Mouse (Mus musculus) heart, adult 8-10 months (tissue): ENCODE data around the gene 5730596B20Rik. TPM values are rescaled to one million over a fixed set of nuclear protein-coding genes. Genes with fewer than 3 reads are reported as not detected.

Experiments used
- DNase-seq: peaks from one replicate; pipeline ENCODE4 v3.0.0; 2022; ENCODE audit warnings: low spot score
- microRNA-seq: library from miRNA; unstranded; fragments of <30 nt; microRNA quantifications from one replicate; pipeline ENCODE4 v1.2.0, GENCODE M21; 2022
- total RNA-seq, 4 experiments: library from RNA; stranded (reverse); gene quantifications; 2 replicates each; pipeline ENCODE4 v1.2.4; 2022

5730596B20Rik gene
- total RNA-seq, 4 experiments from 2014 or later, result 0.06 TPM; not detected in 3

GRCm38 (mm10) chr6:52224895-52225611 is 47.8 kb downstream of the 5730596B20Rik start:
- no peak for DNase-seq

DNA sequence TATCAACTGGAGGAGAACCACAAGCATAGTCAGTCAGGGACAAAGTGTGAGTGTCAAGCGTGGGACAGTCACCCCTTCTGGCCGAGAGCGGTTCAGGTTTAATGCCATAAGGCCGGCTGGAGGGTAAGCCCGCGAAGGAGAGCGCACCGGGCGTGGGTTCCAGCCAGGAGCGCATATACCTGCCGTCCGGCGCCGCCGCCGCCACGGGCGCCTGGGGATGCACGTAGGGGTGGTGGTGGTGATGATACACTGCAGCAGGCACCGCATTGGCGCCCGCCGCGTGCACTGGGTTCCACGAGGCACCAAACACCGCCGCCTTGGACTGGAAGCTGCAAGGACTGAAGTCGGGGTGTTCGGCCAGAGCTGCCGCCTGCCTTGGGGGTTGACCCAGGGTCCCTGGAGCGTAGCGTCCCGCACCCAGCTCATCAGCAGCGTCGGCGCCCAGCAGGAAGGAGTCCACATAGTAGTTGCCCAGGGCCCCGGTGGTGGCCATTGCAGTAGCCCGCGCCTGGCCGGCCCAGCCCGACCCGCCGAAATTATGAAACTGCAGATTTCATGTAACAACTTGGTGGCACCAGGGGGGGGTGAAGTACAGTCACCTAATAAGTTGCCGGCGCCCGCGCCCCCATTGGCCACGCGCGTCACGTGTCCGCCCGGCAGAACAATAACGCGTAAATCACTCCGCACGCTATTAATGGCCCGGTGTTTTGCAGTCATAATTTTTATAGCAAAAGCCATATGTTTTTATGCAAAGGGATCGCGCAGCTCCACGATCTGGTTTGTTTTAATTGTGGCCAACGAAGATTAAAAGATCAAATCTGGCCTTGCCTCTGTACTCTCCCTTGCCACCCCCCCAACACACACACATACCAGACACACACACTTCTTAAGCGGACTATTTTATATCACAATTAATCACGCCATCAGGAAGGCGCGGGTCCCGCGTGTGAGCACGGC is 48.6 kb downstream of the 5730596B20Rik start:
- DNase-seq, result no peak

DNA sequence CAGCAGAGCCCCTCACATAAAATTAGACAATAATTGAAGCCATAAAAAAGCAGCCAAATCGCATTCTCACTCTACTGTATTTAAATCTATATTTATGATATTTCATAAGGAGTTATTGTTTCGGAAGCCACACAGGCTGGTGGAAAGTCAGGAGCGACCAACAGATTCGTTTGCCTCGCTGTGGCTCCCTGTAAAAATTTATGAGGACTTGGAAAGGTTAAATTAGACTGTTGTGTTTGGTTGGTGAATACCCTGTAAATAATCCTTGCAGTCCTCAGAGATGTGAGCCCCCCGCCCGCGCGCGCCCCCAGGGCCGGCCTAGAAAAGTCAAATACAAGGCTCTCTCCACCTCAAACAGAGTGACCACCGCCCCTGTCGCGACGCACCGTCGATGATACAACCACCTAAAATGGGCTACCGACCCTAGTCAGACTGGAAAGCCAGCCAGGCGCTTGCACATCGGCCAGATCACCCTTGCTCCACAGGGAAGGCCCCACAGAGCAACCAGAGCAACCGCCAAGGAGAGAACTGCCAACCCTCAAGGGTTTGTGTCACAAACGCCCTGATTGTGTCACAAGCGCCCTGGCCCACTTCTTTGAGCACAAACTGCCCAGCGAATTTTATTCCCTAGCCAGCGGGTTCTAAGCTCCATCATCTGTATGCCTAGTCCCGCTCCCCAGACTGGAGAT is 49.4 kb downstream of the 5730596B20Rik start:
- DNase-seq, result no peak

DNA sequence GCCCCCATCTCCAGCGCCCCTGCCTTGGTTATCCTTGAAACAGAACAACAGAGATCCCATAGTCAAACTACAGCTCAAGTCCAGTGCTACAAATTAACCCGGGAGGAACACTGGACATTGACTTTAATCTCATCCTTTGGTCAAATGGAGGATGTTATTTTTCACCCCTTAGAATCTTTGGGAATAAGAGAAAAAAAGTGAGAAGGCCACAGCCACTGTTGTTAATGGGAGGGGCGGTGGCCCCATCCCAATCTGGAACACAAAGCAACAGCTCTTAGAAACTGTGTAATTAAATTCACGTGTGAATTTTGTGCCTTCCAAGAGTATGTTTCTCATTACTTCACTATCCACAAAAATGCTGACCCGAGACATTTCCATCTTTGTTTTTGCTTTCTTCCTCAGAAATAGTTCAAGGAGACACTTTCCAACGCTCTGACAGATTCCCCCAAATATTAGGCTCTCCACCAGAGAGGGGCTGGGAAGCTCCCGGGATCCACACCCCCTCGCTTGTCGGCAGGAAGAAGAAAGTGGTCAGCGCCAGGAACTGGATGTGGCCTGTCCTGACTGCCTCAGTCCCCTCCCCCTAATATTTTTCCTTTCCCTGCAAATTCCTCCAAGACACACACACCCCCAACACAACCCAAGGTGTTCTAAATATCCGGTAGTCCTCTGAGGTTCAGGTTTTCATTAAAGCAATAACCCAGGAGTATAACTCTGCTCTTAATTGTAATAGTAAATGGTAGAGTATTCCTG is 50.3 kb downstream of the 5730596B20Rik start:
- DNase-seq, result no peak

DNA sequence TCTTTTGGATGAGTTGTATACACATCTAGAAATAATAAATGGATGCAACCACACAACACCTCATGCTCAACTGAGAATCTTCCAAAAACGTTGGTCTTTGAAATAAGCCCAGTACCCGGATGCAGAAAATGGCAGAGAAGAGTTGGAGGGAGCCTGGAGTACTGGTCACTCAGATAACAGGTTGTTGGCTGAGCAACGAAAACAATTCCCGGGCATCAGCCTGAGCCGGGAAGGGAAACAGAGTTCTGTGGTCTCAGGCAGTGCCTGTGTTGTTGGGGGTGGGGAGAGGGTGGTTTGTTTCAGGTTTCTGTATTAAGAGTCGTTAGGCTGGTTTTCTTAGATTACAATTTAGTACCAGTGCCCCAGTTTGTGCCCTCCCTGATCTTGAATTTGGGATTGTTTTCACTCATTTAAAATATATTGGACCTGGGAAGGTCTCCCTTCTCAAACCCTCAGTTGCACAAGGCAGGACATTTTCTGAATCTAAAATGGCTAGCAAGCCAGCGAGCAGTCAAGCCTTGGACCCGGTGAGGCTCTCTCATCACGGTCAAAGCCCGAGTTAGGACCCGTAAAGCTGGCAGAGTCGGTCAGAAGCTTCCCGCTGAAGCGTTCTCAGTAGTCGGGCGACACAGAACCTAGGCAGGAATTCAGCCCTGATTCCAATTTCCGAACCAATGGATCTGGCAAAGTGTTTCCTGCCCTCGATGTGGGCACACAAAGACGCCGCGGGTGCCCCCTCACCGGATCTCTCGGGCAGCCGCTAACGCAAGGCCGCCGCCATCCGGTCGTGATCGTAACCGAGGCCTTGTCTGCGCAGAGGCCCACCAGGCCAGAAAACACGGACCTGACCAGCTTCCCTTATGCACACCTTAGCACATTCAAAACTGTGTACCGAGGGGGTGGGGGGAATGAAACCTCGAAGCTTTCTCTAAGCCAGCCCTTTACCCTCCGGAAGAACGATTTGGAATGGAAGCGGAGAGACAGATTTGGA is 51.5 kb downstream of the 5730596B20Rik start:
- no peak for DNase-seq

GRCm38 (mm10) chr6:52229558-52230416 is 52.5 kb downstream of the 5730596B20Rik start:
- DNase-seq, result no peak

Small RNAs within 50 kb of the gene (microRNA-seq; reads per million reads assigned to microRNA genes)
- 34.7 reads per million, percentile 44 among the genes with 10 or more reads in this experiment for gene Mir196b

Other genes with a start within 250 kb of the 5730596B20Rik start
- 10 to 100 TPM in 3 of 4 experiments, 1 to 10 TPM in 1; 8.8 to 12.2 (median 11.0) TPM for gene Skap2, start 164.9 kb upstream of the 5730596B20Rik start, total RNA-seq
- gene Hoxa1, start 19.2 kb upstream of the 5730596B20Rik start, total RNA-seq, result under 1 TPM in 2 of 4 experiments, not detected in 2; 0.16 to 0.19 TPM
- gene Hoxa2, start 12.7 kb upstream of the 5730596B20Rik start, total RNA-seq, result under 1 TPM in 3 of 4 experiments, not detected in 1; 0.20 to 0.34 (median 0.22) TPM
- under 1 TPM; 0.31 to 0.49 (median 0.38) TPM for gene Hoxa4, start 14.3 kb downstream of the 5730596B20Rik start, total RNA-seq
- under 1 TPM; 0.41 to 0.69 (median 0.57) TPM for gene Hoxa5, start 27.1 kb downstream of the 5730596B20Rik start, total RNA-seq
- gene Hoxa6, start 31.2 kb downstream of the 5730596B20Rik start, total RNA-seq, result not detected
- gene Hoxa3, start 35.8 kb downstream of the 5730596B20Rik start, total RNA-seq, result under 1 TPM; 0.16 to 0.89 (median 0.31) TPM
- under 1 TPM in 1 of 4 experiments, not detected in 3; 0.54 TPM for gene Gm28308, start 35.8 kb downstream of the 5730596B20Rik start, total RNA-seq
- under 1 TPM in 3 of 4 experiments, not detected in 1; 0.19 to 0.55 (median 0.31) TPM for gene Hoxa7, start 44.4 kb downstream of the 5730596B20Rik start, total RNA-seq
- gene Hoxa9, start 53.6 kb downstream of the 5730596B20Rik start, total RNA-seq, result not detected
- not detected for gene Hoxa10, start 63.4 kb downstream of the 5730596B20Rik start, total RNA-seq
- not detected for gene Hoxa11, start 68.3 kb downstream of the 5730596B20Rik start, total RNA-seq
- not detected for gene Hoxa13, start 83.4 kb downstream of the 5730596B20Rik start, total RNA-seq
- not detected for gene Evx1, start 136.0 kb downstream of the 5730596B20Rik start, total RNA-seq